Mouse (Mus musculus) kidney, adult 8-10 months (tissue): ENCODE results near the gene Cpsf4l.

Experiments
- DNase-seq, 2 experiments: peaks; one replicate each; pipeline ENCODE4 v3.0.0; 2022

Cpsf4l gene

GRCm38 (mm10) chr11:113733631-113734364 lies 24.0 kb upstream of the Cpsf4l start:
- no peak for DNase-seq

- no peak for DNase-seq
Observed at GRCm38 (mm10) chr11:113731945-113732612, 22.3 kb upstream of the Cpsf4l start.

GRCm38 (mm10) chr11:113730879-113731278 lies 21.1 kb upstream of the Cpsf4l start:
- no peak for DNase-seq

- peak in 1 of 2 experiments; percentile 39 for DNase-seq
Observed at GRCm38 (mm10) chr11:113729917-113730316, 20.1 kb upstream of the Cpsf4l start.

GRCm38 (mm10) chr11:113729239-113729638 lies 19.4 kb upstream of the Cpsf4l start:
- DNase-seq: no peak

GRCm38 (mm10) chr11:113727992-113728391 lies 18.2 kb upstream of the Cpsf4l start:
- DNase-seq: no peak

- no peak for DNase-seq
Observed at GRCm38 (mm10) chr11:113726994-113727888, 17.4 kb upstream of the Cpsf4l start.

GRCm38 (mm10) chr11:113725235-113726048 lies 15.6 kb upstream of the Cpsf4l start:
- DNase-seq: no peak

- no peak for DNase-seq
Observed at GRCm38 (mm10) chr11:113722405-113723090, 12.7 kb upstream of the Cpsf4l start.

GRCm38 (mm10) chr11:113717767-113718424 lies 8.1 kb upstream of the Cpsf4l start:
- DNase-seq: no peak

- DNase-seq: no peak
Observed at GRCm38 (mm10) chr11:113716132-113716531, 6.3 kb upstream of the Cpsf4l start.

- no peak for DNase-seq
Observed at GRCm38 (mm10) chr11:113715078-113715674, 5.4 kb upstream of the Cpsf4l start.

- DNase-seq: no peak
Observed at GRCm38 (mm10) chr11:113711061-113711460, 1.2 kb upstream of the Cpsf4l start.

- DNase-seq: no peak
Observed at GRCm38 (mm10) chr11:113710257-113710777, 500 bp upstream of the Cpsf4l start.

GRCm38 (mm10) chr11:113709272-113709671 lies 545 bp downstream of the Cpsf4l start:
- no peak for DNase-seq

GRCm38 (mm10) chr11:113708629-113709213 lies 1.1 kb downstream of the Cpsf4l start:
- DNase-seq: no peak

GRCm38 (mm10) chr11:113705966-113706652 lies 3.7 kb downstream of the Cpsf4l start:
- DNase-seq: no peak

GRCm38 (mm10) chr11:113703758-113704157 lies 6.1 kb downstream of the Cpsf4l start:
- peak; percentile 59 to 72 for DNase-seq

GRCm38 (mm10) chr11:113699643-113700042 lies 10.2 kb downstream of the Cpsf4l start:
- no peak for DNase-seq
